ENCODE assay signal across 8 mouse cellular contexts in the genomic region with DNA sequence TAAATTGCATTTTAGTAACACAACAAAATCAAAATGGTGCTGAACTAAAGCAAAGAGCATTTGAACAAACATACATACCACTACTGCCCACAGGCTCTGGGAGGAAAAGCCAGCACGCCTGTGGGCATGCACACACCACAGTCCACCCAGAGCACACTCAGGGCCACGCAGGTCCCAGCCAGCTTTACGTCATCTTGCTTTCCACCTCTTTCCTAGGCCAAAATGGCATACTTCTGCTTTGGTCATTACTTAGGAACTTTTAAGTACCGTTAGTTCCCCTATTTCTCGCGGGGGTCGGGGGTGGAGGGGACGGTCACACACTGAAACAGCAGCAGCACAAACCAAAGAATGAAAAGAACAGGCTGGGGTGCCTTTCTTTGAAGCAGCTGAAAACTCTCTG.
DNase-seq lines count a peak whose midpoint lies in the region; ATAC-seq and TF ChIP-seq lines count a peak whose summit lies in the region.

No protein-coding gene starts in this region.

- DNase-seq in lung, postnatal 0 days (ENCODE audit: low spot score): peak; percentile 36
- DNase-seq in lung, postnatal 10 days: no peak
- DNase-seq in kidney, postnatal 0 days (ENCODE audit: low spot score): no peak
- DNase-seq in right cerebral cortex, postnatal 36 days (ENCODE audit: low spot score in 2 of 2): no peak
- no peak for DNase-seq in thymus, postnatal 36 days
- DNase-seq in adrenal gland, postnatal 4 days (ENCODE audit: low spot score in 2 of 2): no peak

- no peaks in the 10 kb centered on the region for H3K27me3 ChIP-seq in lung, postnatal 0 days (replicated peaks; ENCODE audit: insufficient read depth, low read length)
- no peaks in the 10 kb centered on the region for H3K27me3 ChIP-seq in forebrain, embryonic 16.5 days (replicated peaks; ENCODE audit: control insufficient read depth, insufficient read depth, low read length)
- H3K27me3 ChIP-seq in kidney, postnatal 0 days (ENCODE audit: insufficient read depth, low read length): no peaks in the 10 kb centered on the region
- no peaks in the 10 kb centered on the region for H3K27me3 ChIP-seq in neural tube, embryonic 12.5 days (replicated peaks)

- WGBS in lung, postnatal 0 days: 39% methylated on average over 8 of the region's 8 CpGs
- 11% methylated on average over 8 of the region's 8 CpGs for WGBS in forebrain, embryonic 16.5 days
- 32% methylated on average over 8 of the region's 8 CpGs for WGBS in kidney, postnatal 0 days
- 33% methylated on average over 8 of the region's 8 CpGs for WGBS in neural tube, embryonic 12.5 days

- no peak overlapping the region for H3K9ac ChIP-seq in lung, postnatal 0 days (replicated peaks; ENCODE audit: low read depth)
- H3K9ac ChIP-seq in forebrain, embryonic 16.5 days (replicated peaks; ENCODE audit: low read depth, low read length): 0 out of 2 replicates have a peak overlapping the region, but pooled peaks have one; percentile 18
- no peak overlapping the region for H3K9ac ChIP-seq in kidney, postnatal 0 days (ENCODE audit: low read depth, low read length)
- 0 out of 2 replicates have a peak overlapping the region, but pooled peaks have one; percentile 27 for H3K9ac ChIP-seq in neural tube, embryonic 12.5 days

- H3K4me1 ChIP-seq in lung, postnatal 0 days (ENCODE audit: insufficient read depth, low read depth, low read length): peaks cover 38% of the 10 kb centered on the region
- H3K4me1 ChIP-seq in forebrain, embryonic 16.5 days (replicated peaks; ENCODE audit: control insufficient read depth, insufficient read depth, low read length): peaks cover 84% of the 10 kb centered on the region
- peaks cover 72% of the 10 kb centered on the region for H3K4me1 ChIP-seq in kidney, postnatal 0 days (replicated peaks; ENCODE audit: insufficient read depth, low read length)
- peaks cover 92% of the 10 kb centered on the region for H3K4me1 ChIP-seq in neural tube, embryonic 12.5 days

- H3K4me2 ChIP-seq in lung, postnatal 0 days (replicated peaks; ENCODE audit: low read depth, low read length): peak overlapping the region; percentile 32
- H3K4me2 ChIP-seq in forebrain, embryonic 16.5 days (ENCODE audit: low read length): 0 out of 2 replicates have a peak overlapping the region, but pooled peaks have one; percentile 6
- H3K4me2 ChIP-seq in kidney, postnatal 0 days (ENCODE audit: low read length): peak overlapping the region; percentile 48; the same call in 1 of the 2 replicates
- H3K4me2 ChIP-seq in neural tube, embryonic 12.5 days (replicated peaks): peak overlapping the region; percentile 33

- no peak for TF ChIP-seq EP300 in lung, postnatal 0 days (IDR thresholded peaks at IDR 0.05)

- no peaks in the 10 kb centered on the region for H3K36me3 ChIP-seq in lung, postnatal 0 days (ENCODE audit: insufficient read depth, low read length)
- H3K36me3 ChIP-seq in forebrain, embryonic 16.5 days (ENCODE audit: control insufficient read depth, insufficient read depth): no peaks in the 10 kb centered on the region
- 0 out of 2 replicates have a peak, but pooled peaks cover 3% of the 10 kb centered on the region for H3K36me3 ChIP-seq in kidney, postnatal 0 days (ENCODE audit: insufficient read depth, low read length)
- H3K36me3 ChIP-seq in neural tube, embryonic 12.5 days: no peaks in the 10 kb centered on the region

- TF ChIP-seq CTCF in lung, postnatal 0 days (IDR thresholded peaks at IDR 0.05): no peak
- no peak for TF ChIP-seq CTCF in kidney, postnatal 0 days (IDR thresholded peaks at IDR 0.05; ENCODE audit: low read depth)

- no peak overlapping the region for H3K4me3 ChIP-seq in lung, postnatal 0 days (ENCODE audit: low read depth, low read length)
- H3K4me3 ChIP-seq in forebrain, embryonic 16.5 days (replicated peaks; ENCODE audit: low read length): no peak overlapping the region
- no peak overlapping the region for H3K4me3 ChIP-seq in kidney, postnatal 0 days (replicated peaks; ENCODE audit: low read depth, low read length)
- no peak overlapping the region for H3K4me3 ChIP-seq in neural tube, embryonic 12.5 days

- H3K27ac ChIP-seq in lung, postnatal 0 days (ENCODE audit: low read length): peak overlapping the region; percentile 58; the same call in 1 of the 2 replicates
- H3K27ac ChIP-seq in forebrain, embryonic 16.5 days (ENCODE audit: low read length): peak overlapping the region; percentile 72
- peak overlapping the region; percentile 91 for H3K27ac ChIP-seq in kidney, postnatal 0 days
- H3K27ac ChIP-seq in neural tube, embryonic 12.5 days: peak overlapping the region; percentile 50

- H3K9me3 ChIP-seq in lung, postnatal 0 days (ENCODE audit: low read length): no peaks in the 10 kb centered on the region
- H3K9me3 ChIP-seq in forebrain, embryonic 16.5 days (ENCODE audit: control insufficient read depth, low read length): no peaks in the 10 kb centered on the region
- H3K9me3 ChIP-seq in kidney, postnatal 0 days (replicated peaks; ENCODE audit: low read length): no peaks in the 10 kb centered on the region
- H3K9me3 ChIP-seq in neural tube, embryonic 12.5 days: no peaks in the 10 kb centered on the region

- ATAC-seq in lung, postnatal 0 days: no peak
- ATAC-seq in forebrain, embryonic 16.5 days: no peak
- ATAC-seq in kidney, postnatal 0 days (replicated peaks; ENCODE audit: low FRiP score, low read depth): no peak
- ATAC-seq in neural tube, embryonic 12.5 days (ENCODE audit: low FRiP score, low read depth): no peak

Comparison
In these comparisons a context has a peak if more than half of its experiments do, and no peak if none do; other contexts are left out.
1. H3K9ac ChIP-seq: peak in forebrain, embryonic 16.5 days (single experiment) and neural tube, embryonic 12.5 days (single experiment); none in lung, postnatal 0 days (single experiment) and kidney, postnatal 0 days (single experiment).
2. Peak in every context shown above with its lines, with median percentiles within 50 percentile points of each other: H3K27ac ChIP-seq and H3K4me2 ChIP-seq.